Mouse (Mus musculus) liver, embryonic 14 days (tissue): ENCODE results near the gene Ryr3. TPM values are rescaled to one million over a fixed set of nuclear protein-coding genes. Genes with fewer than 3 reads are reported as not detected.

Experiments
- polyA plus RNA-seq: library from polyadenylated mRNA; depleted of rRNA; stranded (reverse); fragments of >200 nt; gene quantifications from 2 replicates; pipeline ENCODE4 v1.2.3, GENCODE M21; 2012; rRNA removed

Ryr3 gene
- polyA plus RNA-seq, result under 0.01 and 0.07 TPM in 2 replicates

DNA sequence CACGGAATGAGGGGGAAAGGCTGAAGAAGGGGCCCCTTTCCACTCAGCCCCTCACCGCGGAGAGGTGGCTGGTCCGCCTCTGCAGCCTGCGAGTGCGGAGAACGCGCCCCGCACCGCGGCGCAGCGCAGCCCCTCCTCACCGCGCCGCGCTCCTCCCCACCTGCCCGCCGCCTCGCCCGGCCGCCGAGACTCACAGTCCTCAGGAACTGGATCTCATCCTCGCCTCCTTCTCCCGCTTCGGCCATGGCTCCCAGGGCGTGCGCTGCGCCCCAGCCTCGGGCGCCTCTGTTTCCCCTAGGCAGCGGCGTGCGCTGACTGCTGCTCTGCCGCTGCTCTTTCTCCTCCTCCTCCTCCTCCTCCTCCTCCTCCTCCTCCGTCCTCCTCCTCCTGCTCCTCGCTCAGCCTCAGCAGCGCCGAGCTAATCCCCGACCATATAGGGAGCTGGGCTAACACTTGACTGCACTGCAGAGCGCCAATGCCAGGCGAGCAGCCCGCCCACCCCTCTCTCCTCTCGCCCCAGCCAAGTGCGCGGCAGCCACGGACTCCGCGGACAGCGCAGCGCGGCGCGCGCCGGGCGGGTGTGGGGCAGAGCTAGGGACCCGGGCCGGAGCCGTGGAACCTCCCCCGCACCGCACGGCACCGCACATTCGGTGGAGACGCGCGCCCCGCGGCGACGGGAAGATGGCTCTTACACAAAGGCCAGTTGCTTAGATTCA lies at the start of gene Ryr3:
Ryr3 (minus strand) TSS at position 351 of the 716 bp plus-strand sequence.

Other genes with a start within 250 kb of the Ryr3 start
- not detected in 2 replicates for gene Tmco5b, start 68.6 kb upstream of the Ryr3 start, polyA plus RNA-seq
- gene Fmn1, start 110.6 kb upstream of the Ryr3 start, polyA plus RNA-seq, result 0.18 and 0.21 TPM in 2 replicates